Mouse (Mus musculus): Measurements from ENCODE around the gene Cox5a. TPM values are rescaled to one million over a fixed set of nuclear protein-coding genes. Genes with fewer than 3 reads are reported as not detected.

The Cox5a gene
- polyA plus RNA-seq, 1 experiment = 806 TPM

- TF ChIP-seq GATA1 (IDR thresholded peaks at IDR 0.05; ENCODE audit: low read length) = no peak
These were observed 53.3 kb downstream of the Cox5a start for GRCm38 (mm10) chr9:57574397-57574796.

GRCm38 (mm10) chr9:57575577-57575976 is 54.5 kb downstream of the Cox5a start:
- TF ChIP-seq GATA1 (IDR thresholded peaks at IDR 0.05; ENCODE audit: low read length) = no peak

- TF ChIP-seq GATA1 (IDR thresholded peaks at IDR 0.05; ENCODE audit: low read length) = no peak
These were observed 56.2 kb downstream of the Cox5a start for GRCm38 (mm10) chr9:57577144-57577849.

Other genes with a start within 250 kb of the Cox5a start
- gene Ppcdc, start 81.2 kb upstream of the Cox5a start, polyA plus RNA-seq (2012) = 4.0 and 7.2 TPM in 2 replicates
- 0.10 and 0.11 TPM in 2 replicates for gene Scamp5, start 53.2 kb upstream of the Cox5a start, polyA plus RNA-seq (2012)
- gene Rpp25, start 17.2 kb upstream of the Cox5a start, polyA plus RNA-seq (2012) = 0.26 and 0.68 TPM in 2 replicates
- 27.5 and 37.6 TPM in 2 replicates for gene Fam219b, start 16.3 kb downstream of the Cox5a start, polyA plus RNA-seq (2012)
- 1.5 and 3.1 TPM in 2 replicates for gene Mpi, start 31.5 kb downstream of the Cox5a start, polyA plus RNA-seq (2012)
- 3.8 and 21.2 TPM in 2 replicates for gene Scamp2, start 39.7 kb downstream of the Cox5a start, polyA plus RNA-seq (2012)
- gene Ulk3, start 68.2 kb downstream of the Cox5a start, polyA plus RNA-seq (2012) = 4.9 and 5.4 TPM in 2 replicates
- gene Cplx3, start 85.0 kb downstream of the Cox5a start, polyA plus RNA-seq (2012) = not detected in 2 replicates
- not detected in 2 replicates for gene Lman1l, start 99.5 kb downstream of the Cox5a start, polyA plus RNA-seq (2012)
- gene Csk, start 132.4 kb downstream of the Cox5a start, polyA plus RNA-seq (2012) = 348 and 435 TPM in 2 replicates
- gene Cyp1a2, start 162.4 kb downstream of the Cox5a start, polyA plus RNA-seq (2012) = not detected in 2 replicates
- not detected in 2 replicates for gene Cyp1a1, start 166.7 kb downstream of the Cox5a start, polyA plus RNA-seq (2012)
- 10.8 and 13.6 TPM in 2 replicates for gene Edc3, start 187.3 kb downstream of the Cox5a start, polyA plus RNA-seq (2012)
- 39.8 and 41.3 TPM in 2 replicates for gene Clk3, start 244.6 kb downstream of the Cox5a start, polyA plus RNA-seq (2012)

Measured in G1E-ER4 (cell line).